Mouse (Mus musculus) gonadal fat pad, adult 2 months (tissue): ENCODE measurements around the gene 4932438H23Rik. TPM values are rescaled to one million over a fixed set of nuclear protein-coding genes. Genes with fewer than 3 reads are reported as not detected.

Source experiments
- DNase-seq: peaks from one replicate; pipeline ENCODE4 v3.0.0-alpha.2; 2012; ENCODE audit warnings: low read depth
- polyA plus RNA-seq: library from polyadenylated mRNA; depleted of rRNA; stranded (reverse); fragments of >200 nt; gene quantifications from 2 replicates; pipeline ENCODE4 v1.2.3, GENCODE M21; 2012; rRNA removed

4932438H23Rik gene
- polyA plus RNA-seq, 1 experiment: 17.1 TPM

GRCm38 (mm10) chr16:91009942-91010529, 84.9 kb downstream of the 4932438H23Rik start:
- no peak for DNase-seq

- no peak for DNase-seq
Measured at GRCm38 (mm10) chr16:91004915-91005538, 89.9 kb downstream of the 4932438H23Rik start.

Other genes starting within 250 kb of the 4932438H23Rik start
- 9.6 and 12.2 TPM in 2 replicates for gene Cfap298, start 160.0 kb downstream of the 4932438H23Rik start, polyA plus RNA-seq
- 15.1 and 20.2 TPM in 2 replicates for gene Synj1, start 83.8 kb downstream of the 4932438H23Rik start, polyA plus RNA-seq
- gene Paxbp1, start 50.6 kb downstream of the 4932438H23Rik start, polyA plus RNA-seq: 21.7 and 28.9 TPM in 2 replicates
- gene Olig2, start 130.3 kb upstream of the 4932438H23Rik start, polyA plus RNA-seq: 0.04 TPM in 1 of 2 replicates, not detected in the other
- 0.73 and 2.0 TPM in 2 replicates for gene Olig1, start 174.7 kb upstream of the 4932438H23Rik start, polyA plus RNA-seq